Mouse (Mus musculus) ES-E14 (cell line): ENCODE measurements around the gene Cidec.

Source experiments
- ZC3H11A ChIP-seq: IDR thresholded peaks from 2 replicates; pipeline ENCODE4 v1.6.1; 2012; ENCODE audit warnings: low read depth, mild to moderate bottlenecking, inconsistent platforms, low read length, borderline replicate concordance
- ZNF384 ChIP-seq: IDR thresholded peaks from 2 replicates; pipeline ENCODE4 v1.6.1; 2012; ENCODE audit warnings: low read depth, low read length, inconsistent platforms

- TF ChIP-seq ZC3H11A (no peak), ZNF384 (no peak)
Measured at GRCm38 (mm10) chr6:113431801-113432200, 3.8 kb downstream of the Cidec start.
